Mouse (Mus musculus): ENCODE measurements at regions not wholly inside any gene's neighbourhood (a gene's known extent, or its start where the extent isn't known, plus 50 kb on each side); places are given as distances from the start of the nearest gene placed in this dataset.

DNA sequence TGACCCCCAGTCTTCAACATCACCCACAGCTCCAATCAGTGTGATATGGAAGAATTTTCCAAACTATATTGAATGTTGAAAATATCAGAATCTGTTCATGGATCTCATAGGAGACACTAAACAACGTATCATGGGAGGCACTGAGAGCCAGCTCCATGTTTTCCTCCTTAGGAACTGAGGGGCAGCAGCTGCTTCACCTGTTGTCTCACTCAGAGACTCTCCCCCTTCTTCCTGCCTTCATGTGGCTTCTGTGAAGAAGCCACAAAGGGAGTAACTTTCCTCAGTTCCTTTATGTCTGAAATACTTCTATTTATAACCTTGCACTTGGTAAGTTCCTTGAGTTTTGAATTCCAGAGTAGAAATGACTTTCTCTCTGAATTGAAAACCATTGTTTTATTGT is 244.6 kb downstream of the Hace1 start:
- H3K4me1 ChIP-seq (ENCODE audit: control insufficient read depth, insufficient read depth, low read length): no peaks in the 10 kb centered on the region
- H3K27ac ChIP-seq (ENCODE audit: insufficient read depth, low read length): no peak overlapping the region
- WGBS: 92% methylated on average over 1 of the region's 1 CpGs
- no peaks in the 10 kb centered on the region for H3K27me3 ChIP-seq (ENCODE audit: control insufficient read depth, insufficient read depth, low read length)
- TF ChIP-seq CTCF (IDR thresholded peaks at IDR 0.05; ENCODE audit: borderline replicate concordance, insufficient read depth, low read depth, low read length): no peak
- TF ChIP-seq POLR2A (IDR thresholded peaks at IDR 0.05; ENCODE audit: borderline replicate concordance, insufficient read depth, low read length): no peak
- H3K4me3 ChIP-seq (replicated peaks; ENCODE audit: insufficient read depth, low read depth, low read length): no peak overlapping the region
- no peak for DNase-seq

DNA sequence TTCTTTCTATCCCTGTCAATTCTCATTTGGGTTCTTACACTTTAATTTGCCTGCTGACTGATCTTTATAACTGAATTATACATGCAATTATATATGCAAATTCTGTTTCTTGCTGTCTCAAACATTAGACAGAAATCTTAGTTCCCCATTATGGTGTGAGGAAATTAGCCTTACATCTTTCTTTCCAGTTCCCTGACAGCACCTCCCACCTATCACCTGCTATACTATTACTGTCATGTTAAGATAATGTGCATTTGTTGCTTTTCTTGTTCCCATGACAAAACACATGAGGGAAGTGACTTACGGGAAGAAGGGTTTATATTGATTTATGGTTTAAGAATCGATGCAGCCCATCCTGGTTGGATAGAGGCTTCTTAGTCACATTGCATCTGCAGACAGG is 246.0 kb downstream of the Hace1 start:
- TF ChIP-seq CTCF (IDR thresholded peaks at IDR 0.05; ENCODE audit: borderline replicate concordance, insufficient read depth, low read depth, low read length): no peak
- TF ChIP-seq POLR2A (IDR thresholded peaks at IDR 0.05; ENCODE audit: borderline replicate concordance, insufficient read depth, low read length): no peak
- no peaks in the 10 kb centered on the region for H3K27me3 ChIP-seq (ENCODE audit: control insufficient read depth, insufficient read depth, low read length)
- no peak overlapping the region for H3K4me3 ChIP-seq (replicated peaks; ENCODE audit: insufficient read depth, low read depth, low read length)
- WGBS: 92% methylated on average over 2 of the region's 2 CpGs
- DNase-seq: no peak
- no peaks in the 10 kb centered on the region for H3K4me1 ChIP-seq (ENCODE audit: control insufficient read depth, insufficient read depth, low read length)
- H3K27ac ChIP-seq (ENCODE audit: insufficient read depth, low read length): no peak overlapping the region

GRCm38 (mm10) chr10:45848654-45849053 is 271.0 kb downstream of the Hace1 start:
- Histone ChIP-seq H3K27me3 (ENCODE audit: control insufficient read depth, insufficient read depth, low read length) (no peaks in the 10 kb centered on the region), H3K4me3 (replicated peaks; ENCODE audit: insufficient read depth, low read depth, low read length) (no peak overlapping the region), H3K4me1 (ENCODE audit: control insufficient read depth, insufficient read depth, low read length) (no peaks in the 10 kb centered on the region), H3K27ac (ENCODE audit: insufficient read depth, low read length) (no peak overlapping the region)
- DNase-seq: no peak
- 74% methylated on average over 2 of the region's 2 CpGs for WGBS
- TF ChIP-seq CTCF (IDR thresholded peaks at IDR 0.05; ENCODE audit: borderline replicate concordance, insufficient read depth, low read depth, low read length): no peak
- TF ChIP-seq POLR2A (IDR thresholded peaks at IDR 0.05; ENCODE audit: borderline replicate concordance, insufficient read depth, low read length): no peak

- WGBS: 79% methylated on average over 1 of the region's 1 CpGs
These were observed 272.2 kb downstream of the Hace1 start for GRCm38 (mm10) chr10:45849841-45850240.

DNA sequence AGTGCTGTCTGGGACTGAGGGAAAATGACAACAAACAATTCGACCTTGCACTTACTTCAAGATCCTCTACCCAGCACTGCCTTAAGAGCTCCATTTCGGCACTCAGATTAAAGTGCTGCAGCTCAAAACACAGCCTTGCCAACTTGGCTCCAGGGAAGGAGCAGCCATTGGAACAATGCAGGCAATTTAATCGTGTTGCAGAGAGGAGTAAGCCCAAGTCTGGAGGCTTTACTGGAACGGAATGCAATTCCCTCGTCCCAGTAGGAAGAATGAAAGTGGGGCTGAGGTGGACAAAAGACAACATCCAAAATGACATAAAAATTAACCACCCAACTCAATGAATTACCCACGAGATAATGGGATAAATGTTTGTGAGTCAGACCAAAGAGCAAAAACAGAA is 273.0 kb downstream of the Hace1 start:
- 24% methylated on average over 6 of the region's 6 CpGs for WGBS
- DNase-seq: no peak
- no peak overlapping the region for H3K27ac ChIP-seq (ENCODE audit: insufficient read depth, low read length)
- H3K4me3 ChIP-seq (replicated peaks; ENCODE audit: insufficient read depth, low read depth, low read length): no peak overlapping the region
- no peaks in the 10 kb centered on the region for H3K27me3 ChIP-seq (ENCODE audit: control insufficient read depth, insufficient read depth, low read length)
- no peaks in the 10 kb centered on the region for H3K4me1 ChIP-seq (ENCODE audit: control insufficient read depth, insufficient read depth, low read length)
- TF ChIP-seq POLR2A (IDR thresholded peaks at IDR 0.05; ENCODE audit: borderline replicate concordance, insufficient read depth, low read length) (no peak), CTCF (IDR thresholded peaks at IDR 0.05; ENCODE audit: borderline replicate concordance, insufficient read depth, low read depth, low read length) (no peak)

More at GRCm38 (mm10) chr10:45849841-45850240, 272.2 kb downstream of the Hace1 start:
- Histone ChIP-seq H3K4me3 (replicated peaks; ENCODE audit: insufficient read depth, low read depth, low read length) (no peak overlapping the region), H3K4me1 (ENCODE audit: control insufficient read depth, insufficient read depth, low read length) (no peaks in the 10 kb centered on the region), H3K27me3 (ENCODE audit: control insufficient read depth, insufficient read depth, low read length) (no peaks in the 10 kb centered on the region), H3K27ac (ENCODE audit: insufficient read depth, low read length) (no peak overlapping the region)
- no peak for DNase-seq
- no peak for TF ChIP-seq CTCF (IDR thresholded peaks at IDR 0.05; ENCODE audit: borderline replicate concordance, insufficient read depth, low read depth, low read length)
- TF ChIP-seq POLR2A (IDR thresholded peaks at IDR 0.05; ENCODE audit: borderline replicate concordance, insufficient read depth, low read length): no peak

DNA sequence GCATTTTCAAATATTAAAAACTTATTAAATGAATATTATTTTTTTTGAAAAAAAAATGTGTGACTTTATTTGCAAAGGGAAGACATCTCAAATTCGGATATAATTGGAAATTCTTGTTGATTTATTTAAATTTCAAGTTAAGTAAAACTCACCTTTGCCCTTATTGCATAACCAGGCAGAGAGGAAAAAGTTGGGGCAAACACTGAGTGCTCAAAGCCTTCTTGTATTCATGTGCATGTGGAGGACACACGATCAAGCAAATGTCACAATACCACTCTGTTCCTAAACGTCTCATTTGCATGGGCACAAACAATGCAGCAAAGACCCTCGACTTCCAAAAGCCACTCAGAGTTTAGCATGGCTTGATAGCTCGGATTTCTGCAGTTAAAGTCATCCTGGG is 275.1 kb downstream of the Hace1 start:
- Histone ChIP-seq H3K27ac (ENCODE audit: insufficient read depth, low read length) (no peak overlapping the region), H3K4me1 (ENCODE audit: control insufficient read depth, insufficient read depth, low read length) (no peaks in the 10 kb centered on the region), H3K27me3 (ENCODE audit: control insufficient read depth, insufficient read depth, low read length) (no peaks in the 10 kb centered on the region), H3K4me3 (replicated peaks; ENCODE audit: insufficient read depth, low read depth, low read length) (no peak overlapping the region)
- TF ChIP-seq CTCF (IDR thresholded peaks at IDR 0.05; ENCODE audit: borderline replicate concordance, insufficient read depth, low read depth, low read length) (no peak), POLR2A (IDR thresholded peaks at IDR 0.05; ENCODE audit: borderline replicate concordance, insufficient read depth, low read length) (no peak)
- 60% methylated on average over 5 of the region's 5 CpGs for WGBS
- DNase-seq: no peak

DNA sequence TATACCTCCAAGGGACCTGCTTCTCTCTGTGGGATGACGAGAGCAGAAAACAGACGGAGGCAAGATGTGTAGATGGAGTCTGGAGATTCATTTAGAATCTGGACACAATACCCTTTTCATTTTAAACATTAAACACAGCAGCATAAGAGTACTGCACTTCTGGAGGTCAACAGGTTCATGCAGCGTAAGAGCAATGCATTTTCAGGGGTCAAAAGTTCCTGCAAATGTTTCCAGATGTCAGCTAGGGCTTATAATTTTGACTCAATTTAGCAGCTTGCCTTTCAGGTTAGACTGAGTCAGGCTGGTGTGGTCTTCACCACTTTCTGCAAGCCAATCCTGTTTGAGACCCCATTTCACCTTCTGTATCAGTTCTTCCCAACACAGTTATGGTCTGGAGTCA is 277.9 kb downstream of the Hace1 start:
- no peak for DNase-seq
- Histone ChIP-seq H3K4me3 (replicated peaks; ENCODE audit: insufficient read depth, low read depth, low read length) (no peak overlapping the region), H3K27me3 (ENCODE audit: control insufficient read depth, insufficient read depth, low read length) (no peaks in the 10 kb centered on the region), H3K4me1 (ENCODE audit: control insufficient read depth, insufficient read depth, low read length) (no peaks in the 10 kb centered on the region), H3K27ac (ENCODE audit: insufficient read depth, low read length) (no peak overlapping the region)
- TF ChIP-seq CTCF (IDR thresholded peaks at IDR 0.05; ENCODE audit: borderline replicate concordance, insufficient read depth, low read depth, low read length) (no peak), POLR2A (IDR thresholded peaks at IDR 0.05; ENCODE audit: borderline replicate concordance, insufficient read depth, low read length) (no peak)
- 93% methylated on average over 3 of the region's 3 CpGs for WGBS

DNA sequence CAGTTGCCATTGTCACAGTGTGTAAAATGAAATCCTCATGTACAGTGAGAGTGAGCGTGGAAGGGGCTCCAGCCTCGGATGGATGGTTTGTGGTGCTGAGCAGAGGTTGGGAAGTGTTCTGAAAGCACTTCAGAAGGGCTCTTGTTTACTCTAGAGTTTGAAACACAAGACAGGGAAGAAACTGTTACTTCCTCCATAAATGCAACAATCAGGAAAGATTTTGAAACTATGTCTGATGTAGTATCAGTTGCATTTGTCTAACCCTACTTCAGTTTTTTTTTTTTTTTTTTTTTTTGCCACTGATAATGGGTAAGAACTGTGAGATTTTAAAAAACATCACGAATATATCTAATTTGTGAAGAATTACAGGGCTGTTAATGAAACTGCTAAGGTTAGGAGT is 281.5 kb downstream of the Hace1 start:
- Histone ChIP-seq H3K27ac (ENCODE audit: insufficient read depth, low read length) (no peak overlapping the region), H3K4me1 (ENCODE audit: control insufficient read depth, insufficient read depth, low read length) (no peaks in the 10 kb centered on the region), H3K27me3 (ENCODE audit: control insufficient read depth, insufficient read depth, low read length) (no peaks in the 10 kb centered on the region), H3K4me3 (replicated peaks; ENCODE audit: insufficient read depth, low read depth, low read length) (no peak overlapping the region)
- DNase-seq: no peak
- 71% methylated on average over 3 of the region's 3 CpGs for WGBS
- TF ChIP-seq POLR2A (IDR thresholded peaks at IDR 0.05; ENCODE audit: borderline replicate concordance, insufficient read depth, low read length) (no peak), CTCF (IDR thresholded peaks at IDR 0.05; ENCODE audit: borderline replicate concordance, insufficient read depth, low read depth, low read length) (no peak)
